Mouse (Mus musculus) neural tube, embryonic 12.5 days (tissue): Measurements from ENCODE around the gene Terf2. TPM values are rescaled to one million over a fixed set of nuclear protein-coding genes. Genes with fewer than 3 reads are reported as not detected.
A peak's percentile ranks its signal among the peaks of the same experiment; 100 is the strongest.

Experiments
- ATAC-seq: fragments of 200-750 bp; cut with Nextera tagmentation; 2 replicates; pipeline ENCODE4 v1.8.0; 2017; ENCODE audit warnings: low read depth, mild to moderate bottlenecking, moderate TSS enrichment, moderate library complexity; ENCODE audit not compliant: low FRiP score
- H3K27ac ChIP-seq: fragments of 300-500 bp; sonication (generic); 2 replicates; pipeline ENCODE4 v1.5.1; 2016
- H3K27me3 ChIP-seq: fragments of 300-500 bp; sonication (generic); replicated peaks from 2 replicates; pipeline ENCODE4 v1.6.1; 2016; ENCODE audit warnings: mild to moderate bottlenecking
- H3K36me3 ChIP-seq: fragments of 300-500 bp; sonication (generic); 2 replicates; pipeline ENCODE4 v1.6.1; 2016; ENCODE audit warnings: mild to moderate bottlenecking
- H3K4me1 ChIP-seq: fragments of 300-500 bp; sonication (generic); 2 replicates; pipeline ENCODE4 v1.6.1; 2016
- H3K4me2 ChIP-seq: fragments of 300-500 bp; sonication (generic); replicated peaks from 2 replicates; pipeline ENCODE4 v1.6.1; 2016; ENCODE audit warnings: mild to moderate bottlenecking
- H3K4me3 ChIP-seq: fragments of 300-500 bp; sonication (generic); 2 replicates; pipeline ENCODE4 v1.5.1; 2016
- H3K9ac ChIP-seq: fragments of 300-500 bp; sonication (generic); 2 replicates; pipeline ENCODE4 v1.6.1; 2016; ENCODE audit warnings: mild to moderate bottlenecking
- H3K9me3 ChIP-seq: fragments of 300-500 bp; sonication (generic); 2 replicates; pipeline ENCODE4 v1.6.1; 2016; ENCODE audit warnings: mild to moderate bottlenecking
- WGBS: fragments of 180-500 bp; shearing (Covaris S2); methylation state at CpG from one replicate; pipeline ENCODE4 v1.1.7; 2016; 5-methylcytosine and 5-hydroxymethylcytosine counted together
- polyA plus RNA-seq: library from polyadenylated mRNA; unstranded; fragments of >200 nt; fragmentation: Nextera tagmentation; extraction: Ambion mirVana; gene quantifications from 2 replicates; pipeline ENCODE4 v1.2.1, GENCODE M21; 2016

The Terf2 gene
- polyA plus RNA-seq, 1 experiment from 2014 or later: 21.3 TPM

- H3K4me1 ChIP-seq: no peaks in the 10 kb centered on the region
- no peaks in the 10 kb centered on the region for H3K27me3 ChIP-seq
- no peak overlapping the region for H3K27ac ChIP-seq
- no peak overlapping the region for H3K9ac ChIP-seq
- H3K9me3 ChIP-seq: no peaks in the 10 kb centered on the region
- no peak for ATAC-seq
- no peak overlapping the region for H3K4me2 ChIP-seq
- WGBS: 91% methylated on average over 7 of the region's 7 CpGs
- peaks cover 88% of the 10 kb centered on the region for H3K36me3 ChIP-seq
- no peak overlapping the region for H3K4me3 ChIP-seq
Measured at GRCm38 (mm10) chr8:107076239-107076888, 20.0 kb downstream of the Terf2 start.

- peaks cover 84% of the 10 kb centered on the region for H3K36me3 ChIP-seq
- no peak overlapping the region for H3K4me3 ChIP-seq
- no peak overlapping the region for H3K27ac ChIP-seq
- ATAC-seq: no peak
- WGBS: 88% methylated on average over 1 of the region's 1 CpGs
- H3K9ac ChIP-seq: no peak overlapping the region
- no peaks in the 10 kb centered on the region for H3K27me3 ChIP-seq
- no peaks in the 10 kb centered on the region for H3K4me1 ChIP-seq
- no peaks in the 10 kb centered on the region for H3K9me3 ChIP-seq
- H3K4me2 ChIP-seq: no peak overlapping the region
Measured at GRCm38 (mm10) chr8:107074128-107074527, 22.2 kb downstream of the Terf2 start.

DNA sequence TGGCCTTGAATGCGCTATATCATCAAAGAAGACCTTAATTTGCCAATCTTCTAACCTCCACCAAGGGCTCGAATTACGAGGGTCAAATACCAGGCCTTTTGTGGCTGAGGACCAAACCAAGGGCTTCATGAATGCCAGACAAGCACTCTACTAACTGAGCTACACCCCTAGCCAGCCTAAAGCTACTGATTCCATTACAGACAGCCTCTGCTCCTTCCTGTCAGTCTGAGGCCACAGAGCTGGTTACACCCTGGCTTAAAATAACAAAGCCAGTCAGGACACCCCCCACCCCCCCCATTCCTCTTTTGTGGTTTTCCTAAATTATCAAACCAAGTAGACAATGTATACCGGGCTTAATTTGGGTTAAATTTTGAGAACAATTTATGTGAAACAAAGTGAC is 22.6 kb downstream of the Terf2 start:
- Histone ChIP-seq H3K4me2 (no peak overlapping the region), H3K27me3 (no peaks in the 10 kb centered on the region), H3K4me1 (no peaks in the 10 kb centered on the region), H3K27ac (no peak overlapping the region), H3K9ac (no peak overlapping the region), H3K9me3 (no peaks in the 10 kb centered on the region), H3K4me3 (no peak overlapping the region), H3K36me3 (peaks cover 83% of the 10 kb centered on the region)
- ATAC-seq: no peak
- WGBS: 82% methylated on average over 4 of the region's 4 CpGs

DNA sequence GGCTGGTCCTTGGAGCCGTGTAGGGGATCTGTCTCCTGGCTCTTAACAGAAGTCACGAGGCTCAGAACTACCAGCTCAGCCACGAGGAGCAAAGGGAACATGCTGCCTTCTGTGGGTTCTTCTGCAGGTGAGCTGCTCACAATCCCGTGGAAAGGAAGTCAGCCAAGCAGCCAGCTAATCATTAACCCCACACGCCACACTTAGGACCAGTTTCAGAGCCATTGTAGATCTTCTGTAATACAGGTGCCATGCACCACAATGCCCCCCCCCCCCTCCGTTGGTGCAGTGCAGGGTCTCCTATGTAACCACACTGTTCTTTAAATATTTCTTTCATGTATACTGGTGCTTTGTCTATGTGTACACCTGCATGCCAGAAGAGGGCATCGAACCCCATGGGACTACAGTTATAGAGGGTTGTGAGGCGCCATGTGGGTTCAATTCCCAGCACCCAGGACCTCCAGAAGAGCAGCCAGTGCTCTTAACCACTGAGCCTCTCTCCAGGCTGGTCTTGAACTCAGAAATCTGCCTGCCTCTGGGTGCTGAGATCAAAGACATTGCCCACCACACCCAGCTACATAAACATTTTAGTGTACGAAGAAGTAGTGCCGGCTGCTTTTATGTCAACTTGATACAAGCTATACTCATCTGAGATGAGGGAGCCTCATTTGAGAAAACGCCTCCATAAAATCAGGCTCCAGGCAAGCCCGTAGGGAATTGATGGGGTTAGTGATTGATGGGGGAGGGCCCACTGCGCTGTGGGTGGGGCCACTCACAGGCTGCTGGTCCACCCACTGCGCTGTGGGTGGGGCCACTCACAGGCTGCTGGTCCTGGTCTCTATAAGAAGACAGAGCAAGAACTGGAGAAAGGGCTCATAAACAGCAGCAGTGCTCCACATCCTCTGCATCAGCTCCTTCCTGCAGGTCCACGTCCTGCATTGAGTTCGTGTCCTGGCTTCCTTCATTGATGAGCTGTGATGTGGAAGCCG is 30.5 kb downstream of the Terf2 start, which contains the start of gene Tmed6:
TSS of gene Tmed6 (minus strand) at position 134 of the 986 bp plus-strand sequence.
- Histone ChIP-seq H3K4me1 (no peaks in the 10 kb centered on the region), H3K36me3 (peaks cover 18% of the 10 kb centered on the region), H3K4me2 (no peak within 1 kb of the TSS), H3K9me3 (no peaks in the 10 kb centered on the region), H3K27me3 (no peaks in the 10 kb centered on the region), H3K9ac (no peak within 1 kb of the TSS), H3K4me3 (no peak within 1 kb of the TSS), H3K27ac (no peak within 1 kb of the TSS)
- no peak for ATAC-seq
- 59% methylated on average over 17 of the region's 17 CpGs for WGBS

DNA sequence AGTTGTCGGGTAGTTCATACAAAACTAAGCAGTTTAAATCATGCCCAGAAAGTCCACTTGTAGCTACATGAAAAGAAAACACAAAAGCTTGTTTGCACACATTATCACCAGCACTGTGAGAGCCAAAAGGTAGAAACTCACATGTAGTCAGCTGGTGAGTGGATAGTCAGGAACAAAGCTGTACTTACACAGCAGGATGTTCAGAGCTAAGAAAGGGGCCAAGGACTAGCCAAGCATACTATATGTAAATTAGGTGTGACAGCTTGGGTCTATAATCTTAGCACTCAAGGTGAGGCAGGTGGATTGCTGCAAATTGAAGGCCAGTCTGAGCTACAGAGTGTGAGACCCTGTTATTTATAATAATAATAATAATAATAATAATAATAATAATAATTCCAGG is 33.7 kb downstream of the Terf2 start:
- Histone ChIP-seq H3K36me3 (peaks cover 17% of the 10 kb centered on the region), H3K4me3 (no peak overlapping the region), H3K27me3 (no peaks in the 10 kb centered on the region), H3K9me3 (no peaks in the 10 kb centered on the region), H3K27ac (no peak overlapping the region), H3K4me2 (no peak overlapping the region), H3K4me1 (peaks cover 5% of the 10 kb centered on the region), H3K9ac (no peak overlapping the region)
- no peak for ATAC-seq
- WGBS: 89% methylated on average over 1 of the region's 1 CpGs

DNA sequence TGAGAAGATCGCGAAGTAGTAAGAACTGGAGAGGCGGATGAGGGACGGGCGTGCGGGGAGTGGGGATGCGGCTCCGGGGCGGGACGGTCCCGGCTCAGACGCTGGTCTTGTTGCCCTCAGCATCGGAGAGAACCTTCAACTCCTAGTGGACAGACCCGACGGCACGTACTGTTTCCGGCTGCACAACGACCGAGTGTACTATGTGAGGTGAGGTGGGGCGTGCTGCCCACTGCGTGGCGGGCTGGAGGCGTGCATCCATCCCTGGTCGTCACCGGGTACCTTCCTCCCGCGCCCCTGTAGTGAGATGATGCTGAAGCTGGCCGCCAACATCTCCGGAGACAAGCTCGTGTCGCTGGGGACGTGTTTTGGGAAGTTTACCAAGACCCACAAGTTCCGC is 39.4 kb downstream of the Terf2 start:
- peak; percentile 76 for ATAC-seq
- H3K36me3 ChIP-seq: peaks cover 38% of the 10 kb centered on the region
- no peaks in the 10 kb centered on the region for H3K27me3 ChIP-seq
- peak overlapping the region; percentile 94 for H3K4me2 ChIP-seq
- H3K27ac ChIP-seq: no peak overlapping the region
- under 1% methylated on average over 33 of the region's 33 CpGs for WGBS
- peak overlapping the region; percentile 83 for H3K9ac ChIP-seq
- peak overlapping the region; percentile 98 for H3K4me3 ChIP-seq
- H3K9me3 ChIP-seq: no peaks in the 10 kb centered on the region
- peaks cover 17% of the 10 kb centered on the region for H3K4me1 ChIP-seq

GRCm38 (mm10) chr8:107056076-107056972 is 40.0 kb downstream of the Terf2 start, which contains the start of the genes Cog8 and Nip7:
Cog8 (minus strand) TSS chr8:107056689.
Nip7 (plus strand) TSS chr8:107056877.
- Histone ChIP-seq H3K27me3 (no peaks in the 10 kb centered on the region), H3K9me3 (no peaks in the 10 kb centered on the region), H3K27ac (peak within 1 kb of the TSS; percentile 4; the same call in 1 of the 2 replicates), H3K4me3 (peak within 1 kb of the TSS; percentile 98), H3K4me1 (peaks cover 17% of the 10 kb centered on the region), H3K36me3 (peaks cover 45% of the 10 kb centered on the region), H3K4me2 (peak within 1 kb of the TSS; percentile 94), H3K9ac (peak within 1 kb of the TSS; percentile 83)
- under 1% methylated on average over 88 of the region's 88 CpGs for whole genome bisulfite sequencing
- ATAC-seq: peak; percentile 94

DNA sequence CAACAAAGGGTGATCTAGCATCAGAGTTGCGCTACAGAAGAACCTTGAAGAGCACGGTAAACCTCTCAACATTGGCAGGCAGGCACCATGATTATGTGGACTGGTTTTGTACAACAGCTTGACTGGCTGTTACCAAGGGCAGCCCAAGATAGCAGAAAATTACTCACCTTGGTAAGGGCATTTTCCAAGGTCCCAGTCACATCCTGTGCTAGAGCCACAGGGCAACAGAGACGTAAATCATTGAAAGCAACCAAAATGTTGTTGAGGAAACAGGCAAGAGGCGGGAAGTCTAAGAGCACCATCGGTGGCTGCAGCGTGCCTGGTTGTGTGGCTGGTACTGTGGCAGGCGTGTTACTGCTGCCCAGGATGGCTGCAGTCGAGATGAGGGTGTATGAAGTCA is 44.3 kb downstream of the Terf2 start:
- Histone ChIP-seq H3K4me1 (peaks cover 25% of the 10 kb centered on the region), H3K36me3 (peaks cover 53% of the 10 kb centered on the region), H3K9ac (no peak overlapping the region), H3K27me3 (no peaks in the 10 kb centered on the region), H3K4me2 (no peak overlapping the region), H3K9me3 (no peaks in the 10 kb centered on the region), H3K4me3 (no peak overlapping the region), H3K27ac (no peak overlapping the region)
- ATAC-seq: no peak
- WGBS: 97% methylated on average over 8 of the region's 8 CpGs

DNA sequence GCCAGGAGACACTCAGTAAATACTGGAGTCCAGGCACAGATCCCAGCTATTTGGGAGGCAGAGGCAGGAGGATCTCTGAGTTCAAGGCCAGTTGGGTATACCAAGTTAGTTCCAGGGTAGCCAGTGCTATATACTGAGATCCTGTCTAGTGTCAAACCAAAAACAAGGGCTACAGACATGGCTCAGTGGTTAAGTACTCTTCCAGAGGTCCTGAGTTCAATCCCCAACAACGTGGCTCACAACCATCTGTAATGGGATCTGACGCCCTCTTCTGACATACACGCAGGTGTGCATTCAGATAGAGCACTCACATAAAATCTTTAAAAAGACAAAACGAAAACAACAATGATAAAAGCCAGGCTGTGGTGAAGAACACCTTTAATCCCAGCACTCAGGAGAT is 46.9 kb downstream of the Terf2 start:
- no peaks in the 10 kb centered on the region for H3K9me3 ChIP-seq
- WGBS: 96% methylated on average over 4 of the region's 4 CpGs
- peaks cover 79% of the 10 kb centered on the region for H3K36me3 ChIP-seq
- no peaks in the 10 kb centered on the region for H3K27me3 ChIP-seq
- peaks cover 18% of the 10 kb centered on the region for H3K4me1 ChIP-seq
- H3K27ac ChIP-seq: no peak overlapping the region
- ATAC-seq: no peak
- peak overlapping the region; percentile 94 for H3K4me2 ChIP-seq
- H3K4me3 ChIP-seq: 0 out of 2 replicates have a peak overlapping the region, but pooled peaks have one; percentile 82
- H3K9ac ChIP-seq: no peak overlapping the region

- H3K27ac ChIP-seq: peak within 1 kb of the TSS; percentile 46
- H3K36me3 ChIP-seq: peaks cover 83% of the 10 kb centered on the region
- peak within 1 kb of the TSS; percentile 94 for H3K4me2 ChIP-seq
- H3K4me3 ChIP-seq: peak within 1 kb of the TSS; percentile 82
- H3K9ac ChIP-seq: peak within 1 kb of the TSS; percentile 88
- peak; percentile 82 for ATAC-seq
- under 1% methylated on average over 87 of the region's 87 CpGs for WGBS
- H3K27me3 ChIP-seq: no peaks in the 10 kb centered on the region
- peaks cover 18% of the 10 kb centered on the region for H3K4me1 ChIP-seq
- H3K9me3 ChIP-seq: no peaks in the 10 kb centered on the region
Measured at GRCm38 (mm10) chr8:107048061-107048941, 48.0 kb downstream of the Terf2 start, which contains the start of gene Pdf. Pdf (minus strand) TSS chr8:107048614.

DNA sequence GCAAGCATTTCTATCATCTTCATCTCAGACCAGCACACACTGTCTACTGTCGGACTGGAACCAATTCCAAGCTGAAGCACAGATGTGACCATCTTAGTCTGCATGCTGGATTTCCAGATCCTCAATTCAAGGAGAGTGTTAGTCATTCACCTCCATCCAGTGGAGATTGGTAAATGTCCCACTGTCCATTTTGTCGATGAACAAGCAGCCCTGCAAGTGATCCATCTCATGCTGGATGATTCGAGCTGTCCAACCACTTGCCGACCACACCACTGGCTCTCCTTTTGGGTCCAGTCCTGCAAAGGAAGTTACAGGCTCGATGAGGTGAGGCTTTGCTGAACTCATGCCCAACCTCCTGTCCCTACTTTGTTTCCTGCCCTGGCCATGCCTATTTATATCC is 49.4 kb downstream of the Terf2 start:
- H3K9me3 ChIP-seq: no peaks in the 10 kb centered on the region
- H3K4me1 ChIP-seq: peaks cover 18% of the 10 kb centered on the region
- peak overlapping the region; percentile 94; the same call in 1 of the 2 replicates for H3K4me2 ChIP-seq
- H3K4me3 ChIP-seq: no peak overlapping the region
- peaks cover 83% of the 10 kb centered on the region for H3K36me3 ChIP-seq
- no peak overlapping the region for H3K27ac ChIP-seq
- no peak for ATAC-seq
- H3K9ac ChIP-seq: no peak overlapping the region
- WGBS: 90% methylated on average over 5 of the region's 5 CpGs
- no peaks in the 10 kb centered on the region for H3K27me3 ChIP-seq
